Mouse (Mus musculus) MEL (cell line): ENCODE measurements at regions not wholly inside any gene's neighbourhood (a gene's known extent, or its start where the extent isn't known, plus 50 kb on each side); places are given as distances from the start of the nearest gene placed in this dataset.

Experiments
- DNase-seq: peaks from one replicate; pipeline ENCODE4 v3.0.0; 2011; ENCODE audit warnings: low read depth, low spot score
- H3K27ac ChIP-seq: 2 replicates; pipeline ENCODE4 v1.5.1; 2012; ENCODE audit warnings: low read depth, mild to moderate bottlenecking, control low read depth, low read length, moderate library complexity; ENCODE audit not compliant: control insufficient read depth
- H3K27me3 ChIP-seq, 2 experiments: fragments of 150-350 bp in 1 of 2; sonication (generic) in 1 of 2; 2 replicates each; pipeline ENCODE4 v1.6.1; 2012; ENCODE audit warnings: low read length in 2 of 2, mild to moderate bottlenecking in 2 of 2, improper control_type of control experiment in 1 of 2, moderate library complexity in 1 of 2; ENCODE audit not compliant: insufficient read depth in 2 of 2, control insufficient read depth in 1 of 2
- H3K36me3 ChIP-seq, 2 experiments: 2 replicates each; pipeline ENCODE4 v1.6.1; 2012 to 2014; ENCODE audit warnings: low read length in 2 of 2, improper control_type of control experiment in 1 of 2, inconsistent platforms in 1 of 2, mild to moderate bottlenecking in 1 of 2; ENCODE audit not compliant: insufficient read depth in 2 of 2, control insufficient read depth in 1 of 2
- H3K4me1 ChIP-seq, 2 experiments: fragments of 150-350 bp in 1 of 2; sonication (generic) in 1 of 2; 2 replicates each; pipeline ENCODE4 v1.6.1; 2012; ENCODE audit warnings: low read length in 2 of 2, improper control_type of control experiment in 1 of 2, mild to moderate bottlenecking in 1 of 2; ENCODE audit not compliant: insufficient read depth in 2 of 2, control insufficient read depth in 1 of 2
- H3K4me3 ChIP-seq, 2 experiments: fragments of 150-350 bp in 1 of 2; sonication (generic) in 1 of 2; 2 replicates each; pipeline ENCODE4 v1.5.1; 2012; ENCODE audit warnings: low read depth in 2 of 2, low read length in 2 of 2, mild to moderate bottlenecking in 2 of 2, moderate library complexity in 2 of 2, control low read depth in 1 of 2, improper control_type of control experiment in 1 of 2; ENCODE audit not compliant: control insufficient read depth in 1 of 2, insufficient read depth in 1 of 2
- H3K79me2 ChIP-seq: 2 replicates; pipeline ENCODE4 v1.6.1; 2012; ENCODE audit warnings: mild to moderate bottlenecking, low read length, moderate library complexity; ENCODE audit not compliant: control insufficient read depth, poor library complexity, insufficient read depth
- H3K9ac ChIP-seq: 2 replicates; pipeline ENCODE4 v1.6.1; 2012; ENCODE audit warnings: low read depth, mild to moderate bottlenecking, control low read depth, low read length, moderate library complexity; ENCODE audit not compliant: control insufficient read depth, poor library complexity, severe bottlenecking
- H3K9me3 ChIP-seq: fragments of 150-350 bp; sonication (generic); replicated peaks from 2 replicates; pipeline ENCODE4 v1.6.1; 2012; ENCODE audit warnings: mild to moderate bottlenecking, low read length, improper control_type of control experiment, moderate library complexity; ENCODE audit not compliant: insufficient read depth
- CHD1 ChIP-seq: IDR thresholded peaks from 2 replicates; pipeline ENCODE4 v1.6.1; 2012; ENCODE audit warnings: low read depth, mild to moderate bottlenecking, inconsistent platforms, low read length, improper control_type of control experiment
- CHD2 ChIP-seq: IDR thresholded peaks from 2 replicates; pipeline ENCODE4 v1.6.1; 2011; ENCODE audit warnings: low read length, improper control_type of control experiment
- E2F4 ChIP-seq: IDR thresholded peaks from 2 replicates; pipeline ENCODE4 v1.6.1; 2011; ENCODE audit warnings: low read depth, low read length, improper control_type of control experiment, borderline replicate concordance
- EP300 ChIP-seq, 2 experiments: IDR thresholded peaks; 2 replicates each; pipeline ENCODE4 v1.6.1; 2011; ENCODE audit warnings: improper control_type of control experiment in 2 of 2, low read length in 2 of 2, low read depth in 1 of 2, mild to moderate bottlenecking in 1 of 2
- JUND ChIP-seq: IDR thresholded peaks from 2 replicates; pipeline ENCODE4 v1.6.1; 2011; ENCODE audit warnings: low read depth, mild to moderate bottlenecking, improper control_type of control experiment, low read length
- KAT2A ChIP-seq: conservative IDR thresholded peaks from 2 replicates; pipeline ENCODE4 v1.6.1; 2012; ENCODE audit warnings: low read depth, low read length, improper control_type of control experiment, inconsistent platforms
- MAFK ChIP-seq: IDR thresholded peaks from 2 replicates; pipeline ENCODE4 v1.6.1; 2011; ENCODE audit warnings: low read depth, mild to moderate bottlenecking, low read length, improper control_type of control experiment, borderline replicate concordance
- MAX ChIP-seq: IDR thresholded peaks from 2 replicates; pipeline ENCODE4 v1.6.1; 2011; ENCODE audit warnings: low read length, improper control_type of control experiment
- MAZ ChIP-seq: IDR thresholded peaks from 2 replicates; pipeline ENCODE4 v1.6.1; 2012; ENCODE audit warnings: low read depth, mild to moderate bottlenecking, inconsistent platforms, low read length, improper control_type of control experiment
- MEF2A ChIP-seq: IDR thresholded peaks from 2 replicates; pipeline ENCODE4 v1.6.1; 2014; ENCODE audit warnings: low read depth, mild to moderate bottlenecking, inconsistent platforms, low read length, improper control_type of control experiment; ENCODE audit not compliant: poor library complexity, insufficient replicate concordance, severe bottlenecking; ENCODE audit errors: extremely low read depth
- MYC ChIP-seq: IDR thresholded peaks from 2 replicates; pipeline ENCODE4 v1.6.1; 2011; ENCODE audit warnings: low read depth, mild to moderate bottlenecking, low read length, improper control_type of control experiment, moderate library complexity
- NELFE ChIP-seq: IDR thresholded peaks from 2 replicates; pipeline ENCODE4 v1.6.1; 2011; ENCODE audit warnings: low read depth, low read length, improper control_type of control experiment
- NRF1 ChIP-seq: IDR thresholded peaks from 2 replicates; pipeline ENCODE4 v1.6.1; 2014; ENCODE audit warnings: low read depth, mild to moderate bottlenecking, inconsistent platforms, low read length, improper control_type of control experiment, moderate library complexity; ENCODE audit not compliant: poor library complexity, insufficient read depth, severe bottlenecking
- RCOR1 ChIP-seq: IDR thresholded peaks from 2 replicates; pipeline ENCODE4 v1.6.1; 2012; ENCODE audit warnings: low read depth, mild to moderate bottlenecking, inconsistent platforms, low read length, improper control_type of control experiment
- SIN3A ChIP-seq: IDR thresholded peaks from 2 replicates; pipeline ENCODE4 v1.6.1; 2012; ENCODE audit warnings: low read length, improper control_type of control experiment, inconsistent platforms
- TCF12 ChIP-seq: IDR thresholded peaks from 2 replicates; pipeline ENCODE4 v1.6.1; 2014; ENCODE audit warnings: low read depth, mild to moderate bottlenecking, inconsistent platforms, low read length, improper control_type of control experiment, moderate library complexity
- UBTF ChIP-seq: IDR thresholded peaks from 2 replicates; pipeline ENCODE4 v1.6.1; 2012; ENCODE audit warnings: low read depth, mild to moderate bottlenecking, inconsistent platforms, low read length, improper control_type of control experiment, moderate library complexity, borderline replicate concordance; ENCODE audit not compliant: insufficient read depth
- ZNF384 ChIP-seq: IDR thresholded peaks from 2 replicates; pipeline ENCODE4 v1.6.1; 2012; ENCODE audit warnings: low read depth, mild to moderate bottlenecking, inconsistent platforms, low read length, improper control_type of control experiment

DNA sequence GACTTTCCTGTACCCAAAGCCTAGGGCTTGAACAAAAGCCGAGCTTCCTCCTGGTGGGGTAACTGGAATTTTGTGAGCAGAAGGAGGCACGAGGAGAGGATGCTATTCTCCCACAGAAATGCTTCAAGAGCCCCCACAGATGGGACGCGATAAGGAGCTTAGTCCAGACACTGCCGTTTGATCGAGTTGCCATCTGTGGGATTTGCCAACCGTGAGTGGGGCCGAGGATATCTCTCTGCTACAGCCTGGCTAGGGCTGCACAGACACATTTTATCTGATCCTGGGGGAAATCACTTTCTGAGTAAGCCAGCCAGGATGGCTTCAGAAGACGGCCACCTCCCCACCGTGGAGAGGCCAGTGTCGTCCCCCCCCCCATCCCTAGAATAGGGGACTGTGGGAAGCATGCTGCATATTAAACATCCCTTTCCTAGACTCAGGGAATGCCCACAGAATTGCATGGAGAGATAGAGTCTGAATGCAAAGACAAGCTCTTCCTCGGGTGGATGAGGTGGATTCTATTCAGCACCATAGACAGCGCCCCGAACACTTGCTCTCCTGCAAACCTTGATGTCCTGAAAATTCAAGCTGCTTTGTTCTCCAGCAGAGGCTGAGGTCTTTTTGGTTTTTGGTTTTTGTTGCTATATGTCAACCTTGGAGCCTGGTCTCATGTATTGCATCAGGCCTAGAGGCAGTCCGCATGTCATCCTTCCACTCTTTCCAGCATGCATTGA is 611.6 kb upstream of the Fam19a5 start:
- DNase-seq: peak; percentile 27
- H3K27me3 ChIP-seq: no peaks in the 10 kb centered on the region
- no peaks in the 10 kb centered on the region for H3K79me2 ChIP-seq
- H3K9ac ChIP-seq: no peak overlapping the region
- H3K9me3 ChIP-seq: no peaks in the 10 kb centered on the region
- H3K4me1 ChIP-seq: no peaks in the 10 kb centered on the region
- H3K27ac ChIP-seq: no peak overlapping the region
- H3K4me3 ChIP-seq: no peak overlapping the region
- no peaks in the 10 kb centered on the region for H3K36me3 ChIP-seq
- TF ChIP-seq MAX (no peak), ZNF384 (no peak), SIN3A (no peak), UBTF (no peak)
- TF ChIP-seq, all 39 proteins: peak for 0

DNA sequence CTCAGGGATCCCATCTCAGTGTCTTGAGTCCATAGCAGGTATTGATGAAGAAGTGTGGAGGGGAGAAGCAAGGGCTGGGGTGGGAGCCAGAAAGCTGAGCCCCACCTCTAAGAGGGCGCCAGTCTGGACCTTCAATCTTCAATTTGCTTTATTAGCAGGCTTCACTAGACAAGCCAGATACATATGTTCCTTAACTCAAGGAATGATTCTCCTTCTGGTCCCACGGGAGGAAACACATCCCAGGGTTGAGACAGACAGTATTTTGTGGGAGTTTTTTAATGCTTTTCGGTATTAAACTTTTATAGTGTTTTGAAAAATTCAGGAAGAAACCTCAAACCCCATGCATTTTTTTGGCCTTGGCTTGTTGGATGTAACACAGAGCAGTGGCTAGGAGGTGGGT is 606.7 kb upstream of the Fam19a5 start:
- TF ChIP-seq MEF2A (no peak), MYC (no peak), NRF1 (no peak), NELFE (no peak), CHD1 (no peak), SIN3A (no peak), MAZ (no peak), MAFK (no peak), UBTF (no peak), RCOR1 (no peak), CHD2 (no peak), EP300 (IDR thresholded peaks at IDR 0.05; ENCODE audit: low read depth in 1 of 2, low read length in 2 of 2) (no peak), TCF12 (no peak), MAX (no peak), JUND (no peak), KAT2A (no peak), E2F4 (no peak)
- no peaks in the 10 kb centered on the region for H3K9me3 ChIP-seq

More for the DNA sequence above, 606.7 kb upstream of the Fam19a5 start:
- H3K79me2 ChIP-seq: no peaks in the 10 kb centered on the region
- H3K27me3 ChIP-seq: no peaks in the 10 kb centered on the region
- H3K4me1 ChIP-seq: no peaks in the 10 kb centered on the region
- H3K4me3 ChIP-seq: no peak overlapping the region
- H3K9ac ChIP-seq: no peak overlapping the region
- no peak for DNase-seq
- H3K36me3 ChIP-seq: no peaks in the 10 kb centered on the region
- H3K27ac ChIP-seq: no peak overlapping the region
